In the genomic region with DNA sequence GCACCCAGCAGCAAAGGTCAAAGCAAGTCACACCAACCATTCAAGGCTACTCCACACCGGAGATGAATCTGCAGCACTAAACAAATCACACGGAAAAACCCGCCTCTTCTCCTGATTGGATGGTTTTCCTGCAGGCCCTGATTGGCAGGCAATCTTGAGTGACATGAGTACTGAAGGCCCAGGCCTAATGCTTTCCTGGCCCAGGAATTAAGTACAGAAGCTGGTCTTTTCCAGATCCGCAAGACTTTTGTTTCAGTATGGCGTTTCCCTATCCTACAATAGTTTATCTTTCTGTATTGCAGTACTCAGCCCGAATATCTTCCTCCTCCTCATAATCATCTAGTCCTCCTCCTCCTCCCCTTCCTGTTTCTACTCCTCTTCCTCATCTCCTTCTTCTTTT, we compare ENCODE assay signal across 7 mouse cellular contexts. TPM values are rescaled to one million over a fixed set of nuclear protein-coding genes. Genes with fewer than 3 reads are reported as not detected.
DNase-seq lines count a peak whose midpoint lies in the region; ATAC-seq and TF ChIP-seq lines count a peak whose summit lies in the region.
"Not testable (repeated sequence)": the region's sequence is repeated elsewhere in the genome, so short reads cannot be mapped to it uniquely, and the experiment has no call there.

Gene Zfp934 (minus strand): TSS at position 101 of the 400 bp plus-strand sequence.

- H3K36me3 ChIP-seq in heart, embryonic 12.5 days; hindbrain, embryonic 14.5 days (replicated peaks; ENCODE audit: control insufficient read depth, insufficient read depth); limb, embryonic 10.5 days; midbrain, embryonic 10.5 days; neural tube, embryonic 14.5 days (ENCODE audit: control insufficient read depth, insufficient read depth, low read length): not testable (repeated sequence)

- 79% methylated on average over 4 of the region's 6 CpGs for WGBS in heart, embryonic 12.5 days
- WGBS in hindbrain, embryonic 14.5 days, result 97% methylated on average over 3 of the region's 6 CpGs
- WGBS in limb, embryonic 10.5 days, result 83% methylated on average over 5 of the region's 6 CpGs
- WGBS in midbrain, embryonic 10.5 days, result 84% methylated on average over 4 of the region's 6 CpGs
- 100% methylated on average over 3 of the region's 6 CpGs for WGBS in neural tube, embryonic 14.5 days

- TF ChIP-seq CTCF in embryonic fibroblast, embryonic 13.5 days (IDR thresholded peaks at IDR 0.05; ENCODE audit: borderline replicate concordance, insufficient read depth, low read length), result not testable (repeated sequence)

- H3K27ac ChIP-seq in embryonic fibroblast, embryonic 13.5 days (ENCODE audit: insufficient read depth, low read length); heart, embryonic 12.5 days (ENCODE audit: poor library complexity, severe bottlenecking); hindbrain, embryonic 14.5 days; limb, embryonic 10.5 days; midbrain, embryonic 10.5 days (replicated peaks); neural tube, embryonic 14.5 days (ENCODE audit: low read depth, low read length): not testable (repeated sequence)

- H3K4me2 ChIP-seq in heart, embryonic 12.5 days; hindbrain, embryonic 14.5 days (replicated peaks); neural tube, embryonic 14.5 days (ENCODE audit: low read depth, low read length): not testable (repeated sequence)

- H3K9ac ChIP-seq in heart, embryonic 12.5 days; hindbrain, embryonic 14.5 days; neural tube, embryonic 14.5 days (replicated peaks; ENCODE audit: low read depth, low read length): not testable (repeated sequence)

- not testable (repeated sequence) for H3K9me3 ChIP-seq in heart, embryonic 12.5 days (replicated peaks); hindbrain, embryonic 14.5 days (ENCODE audit: control insufficient read depth, low read length); limb, embryonic 10.5 days (replicated peaks); midbrain, embryonic 10.5 days (replicated peaks); neural tube, embryonic 14.5 days (ENCODE audit: control insufficient read depth, low read length)

- ATAC-seq in heart, embryonic 12.5 days (ENCODE audit: insufficient number of reproducible peaks, low FRiP score); hindbrain, embryonic 14.5 days (ENCODE audit: low FRiP score); neural tube, embryonic 14.5 days (ENCODE audit: low read depth): not testable (repeated sequence)

- H3K27me3 ChIP-seq in heart, embryonic 12.5 days (replicated peaks); hindbrain, embryonic 14.5 days (ENCODE audit: control insufficient read depth, insufficient read depth, low read length); limb, embryonic 10.5 days (ENCODE audit: low read depth, poor library complexity, severe bottlenecking); midbrain, embryonic 10.5 days (ENCODE audit: low read depth, poor library complexity, severe bottlenecking); neural tube, embryonic 14.5 days (ENCODE audit: control insufficient read depth, insufficient read depth, low read length): not testable (repeated sequence)

- not testable (repeated sequence) for H3K4me1 ChIP-seq in embryonic fibroblast, embryonic 13.5 days (ENCODE audit: control insufficient read depth, insufficient read depth, low read length); heart, embryonic 12.5 days (replicated peaks); hindbrain, embryonic 14.5 days (replicated peaks; ENCODE audit: control insufficient read depth, insufficient read depth, low read length); limb, embryonic 10.5 days; midbrain, embryonic 10.5 days; neural tube, embryonic 14.5 days (ENCODE audit: control insufficient read depth, insufficient read depth, low read length)

- not testable (repeated sequence) for TF ChIP-seq POLR2A in embryonic fibroblast, embryonic 13.5 days (IDR thresholded peaks at IDR 0.05; ENCODE audit: low read depth, low read length)

- H3K4me3 ChIP-seq in embryonic fibroblast, embryonic 13.5 days (ENCODE audit: insufficient read depth, low read length); heart, embryonic 12.5 days; hindbrain, embryonic 14.5 days (replicated peaks; ENCODE audit: low read length); limb, embryonic 10.5 days; midbrain, embryonic 10.5 days; neural tube, embryonic 14.5 days (ENCODE audit: low read depth, low read length): not testable (repeated sequence)

- DNase-seq in adrenal gland, postnatal 4 days (ENCODE audit: low spot score in 2 of 2); hindbrain, embryonic 14.5 days (ENCODE audit: low spot score); limb, embryonic 10.5 days (ENCODE audit: low spot score); midbrain, embryonic 10.5 days (ENCODE audit: low spot score): not testable (repeated sequence)

RNA-seq across cellular contexts. Expression of gene Zfp934, which starts in this region (rescaled TPM):
- total RNA-seq in adrenal gland, postnatal 4 days (2021), result 10 to 100 TPM; 11.7 to 12.0 TPM
- polyA plus RNA-seq in embryonic fibroblast, embryonic 13.5 days (2011; ENCODE audit: insufficient read length, low read depth, missing spikeins), result 10.0 and 11.5 TPM in 2 replicates
- polyA plus RNA-seq in heart, embryonic 12.5 days (2016; fragmentation: Nextera tagmentation; extraction: Ambion mirVana), result 12.0 and 14.8 TPM in 2 replicates
- polyA plus RNA-seq in hindbrain, embryonic 14.5 days (2014; fragmentation: Nextera tagmentation; extraction: Ambion mirVana), result 10.1 and 11.2 TPM in 2 replicates
- 20.2 and 27.1 TPM in 2 replicates for polyA plus RNA-seq in limb, embryonic 10.5 days (2016; fragmentation: Nextera tagmentation; extraction: Ambion mirVana)
- polyA plus RNA-seq in midbrain, embryonic 10.5 days (2016; fragmentation: Nextera tagmentation; extraction: Ambion mirVana), result 19.9 and 20.4 TPM in 2 replicates
- polyA plus RNA-seq in neural tube, embryonic 14.5 days (2014; fragmentation: Nextera tagmentation; extraction: Ambion mirVana), result 13.0 and 13.5 TPM in 2 replicates
